Mouse (Mus musculus) liver, embryonic 14.5 days (tissue): ENCODE results near the gene Thrap3.

Experiments used
- CTCF ChIP-seq: IDR thresholded peaks from 2 replicates; pipeline ENCODE4 v1.5.1; 2016; ENCODE audit warnings: antibody characterized with exemption, low read depth, control low read depth
- EP300 ChIP-seq: IDR thresholded peaks from 2 replicates; pipeline ENCODE4 v1.6.1; 2016; ENCODE audit warnings: antibody characterized with exemption, low read depth

DNA sequence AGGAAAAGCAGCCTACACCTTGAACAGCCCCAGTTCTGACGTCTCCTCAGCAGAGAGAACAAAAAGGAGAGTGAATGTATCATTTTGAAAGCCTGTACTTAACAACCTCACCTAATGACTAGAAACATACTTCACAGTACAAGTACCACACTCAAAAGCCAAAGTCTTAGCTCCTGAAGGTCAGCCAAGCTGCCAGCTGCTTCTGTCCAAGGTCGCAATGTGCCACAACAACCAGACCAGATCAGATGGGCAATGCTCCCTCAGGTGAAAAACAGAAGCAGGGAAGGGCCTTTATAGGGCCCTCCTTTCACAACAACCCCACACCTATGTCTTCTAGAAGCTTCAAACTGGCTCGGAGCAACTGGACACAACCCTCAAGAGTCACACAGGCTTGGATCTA is 36.5 kb downstream of the Thrap3 start:
- TF ChIP-seq CTCF (no peak), EP300 (no peak)
